10 mouse cellular contexts compared by ENCODE assay signal in genomic region chr12:111474893-111475643, GRCm38 (mm10). TPM values are rescaled to one million over a fixed set of nuclear protein-coding genes. Genes with fewer than 3 reads are reported as not detected.
A peak's percentile ranks its signal among the peaks of the same experiment; 100 is the strongest.
DNase-seq lines count a peak whose midpoint lies in the region; ATAC-seq lines count a peak whose summit lies in the region.
"Had no signal": no experiment of that assay in that cellular context is flagged by ENCODE, and none has a peak within 500 bp of the region (broad histone marks: within the 10 kb centered on the region; RNA-seq: fewer than 3 reads in every experiment).

No protein-coding gene starts in this region.

- no peak overlapping the region for H3K9ac ChIP-seq in forebrain, embryonic 14.5 days (ENCODE audit: low read length)
- H3K9ac ChIP-seq in forebrain, embryonic 12.5 days = no peak overlapping the region
- H3K9ac ChIP-seq: midbrain, embryonic 12.5 days had no signal

- H3K4me3 ChIP-seq in forebrain, embryonic 14.5 days (ENCODE audit: low read depth, low read length) = no peak overlapping the region
- H3K4me3 ChIP-seq in forebrain, embryonic 12.5 days (replicated peaks) = no peak overlapping the region
- H3K4me3 ChIP-seq: midbrain, embryonic 12.5 days had no signal

- peak; percentile 70 for DNase-seq in forebrain, embryonic 14.5 days (ENCODE audit: low spot score)
- peak; percentile 71 for DNase-seq in 3134 (ENCODE audit: extremely low read depth, insufficient read length, low spot score)
- DNase-seq in fibroblast of lung, adult 2 months (ENCODE audit: low read depth) = peak; percentile 98
- DNase-seq in kidney, adult 8-10 months = peak; percentile 71 to 76
- DNase-seq in lung, postnatal 10 days = peak; percentile 88
- DNase-seq in thymus, postnatal 4 days = peak; percentile 84
- DNase-seq in T-cell, adult 2 months (ENCODE audit: low spot score) = no peak

- H3K27ac ChIP-seq in forebrain, embryonic 14.5 days (ENCODE audit: low read depth, low read length) = no peak overlapping the region
- H3K27ac ChIP-seq in forebrain, embryonic 12.5 days = no peak overlapping the region
- H3K27ac ChIP-seq: midbrain, embryonic 12.5 days had no signal

- no peaks in the 10 kb centered on the region for H3K9me3 ChIP-seq in forebrain, embryonic 14.5 days (replicated peaks; ENCODE audit: control insufficient read depth, low read length)
- H3K9me3 ChIP-seq in forebrain, embryonic 12.5 days = no peaks in the 10 kb centered on the region
- H3K9me3 ChIP-seq: midbrain, embryonic 12.5 days had no signal

- peak; percentile 29; the same call in 1 of the 2 replicates for ATAC-seq in forebrain, embryonic 14.5 days
- ATAC-seq in forebrain, embryonic 12.5 days (ENCODE audit: low FRiP score) = no peak

- no peaks in the 10 kb centered on the region for H3K27me3 ChIP-seq in forebrain, embryonic 14.5 days (replicated peaks; ENCODE audit: control insufficient read depth, insufficient read depth, low read length)
- H3K27me3 ChIP-seq in forebrain, embryonic 12.5 days = peaks cover 11% of the 10 kb centered on the region
- H3K27me3 ChIP-seq: CH12.LX; midbrain, embryonic 12.5 days had no signal

- H3K4me2 ChIP-seq in forebrain, embryonic 14.5 days (ENCODE audit: low read length) = no peak overlapping the region
- no peak overlapping the region for H3K4me2 ChIP-seq in forebrain, embryonic 12.5 days
- H3K4me2 ChIP-seq: midbrain, embryonic 12.5 days had no signal

- peaks cover 5% of the 10 kb centered on the region; the same call in 1 of the 2 replicates for H3K4me1 ChIP-seq in forebrain, embryonic 14.5 days (ENCODE audit: control insufficient read depth, insufficient read depth, low read length)
- peaks cover 7% of the 10 kb centered on the region; the same call in 1 of the 2 replicates for H3K4me1 ChIP-seq in forebrain, embryonic 12.5 days

- H3K36me3 ChIP-seq in forebrain, embryonic 14.5 days (ENCODE audit: control insufficient read depth, insufficient read depth, low read length) = no peaks in the 10 kb centered on the region
- H3K36me3 ChIP-seq in forebrain, embryonic 12.5 days (replicated peaks) = no peaks in the 10 kb centered on the region
- H3K36me3 ChIP-seq: midbrain, embryonic 12.5 days had no signal

- 47% methylated on average over 8 of the region's 8 CpGs for WGBS in forebrain, embryonic 14.5 days
- 54% methylated on average over 8 of the region's 8 CpGs for WGBS in forebrain, embryonic 12.5 days

RNA-seq across cellular contexts. Expression of gene Gm266, which starts 10.6 kb away (rescaled TPM):
- polyA plus RNA-seq in forebrain, embryonic 14.5 days (2014; fragmentation: Nextera tagmentation; extraction: Ambion mirVana) = 0.84 and 0.99 TPM in 2 replicates
- polyA plus RNA-seq in forebrain, embryonic 12.5 days (2016; fragmentation: Nextera tagmentation; extraction: Ambion mirVana) = 2.5 and 3.5 TPM in 2 replicates

RNA-seq across cellular contexts. Expression of gene Tnfaip2, which starts 32.8 kb away (rescaled TPM):
- 0.28 and 1.1 TPM in 2 replicates for polyA plus RNA-seq in forebrain, embryonic 14.5 days (2014; fragmentation: Nextera tagmentation; extraction: Ambion mirVana)
- polyA plus RNA-seq in forebrain, embryonic 12.5 days (2016; fragmentation: Nextera tagmentation; extraction: Ambion mirVana) = 1.5 and 2.2 TPM in 2 replicates

RNA-seq across cellular contexts. Expression of gene Exoc3l4, which starts 58.3 kb away (rescaled TPM):
- 2.2 and 2.7 TPM in 2 replicates for polyA plus RNA-seq in forebrain, embryonic 14.5 days (2014; fragmentation: Nextera tagmentation; extraction: Ambion mirVana)
- 1.4 and 3.3 TPM in 2 replicates for polyA plus RNA-seq in forebrain, embryonic 12.5 days (2016; fragmentation: Nextera tagmentation; extraction: Ambion mirVana)
